Mouse (Mus musculus): ENCODE results near the gene Yipf2. TPM values are rescaled to one million over a fixed set of nuclear protein-coding genes. Genes with fewer than 3 reads are reported as not detected.
"Not testable (repeated sequence)": the region's sequence is repeated elsewhere in the genome, so short reads cannot be mapped to it uniquely, and the experiment has no call there.

The Yipf2 gene
- polyA plus RNA-seq, 1 experiment = 27.8 TPM

DNA sequence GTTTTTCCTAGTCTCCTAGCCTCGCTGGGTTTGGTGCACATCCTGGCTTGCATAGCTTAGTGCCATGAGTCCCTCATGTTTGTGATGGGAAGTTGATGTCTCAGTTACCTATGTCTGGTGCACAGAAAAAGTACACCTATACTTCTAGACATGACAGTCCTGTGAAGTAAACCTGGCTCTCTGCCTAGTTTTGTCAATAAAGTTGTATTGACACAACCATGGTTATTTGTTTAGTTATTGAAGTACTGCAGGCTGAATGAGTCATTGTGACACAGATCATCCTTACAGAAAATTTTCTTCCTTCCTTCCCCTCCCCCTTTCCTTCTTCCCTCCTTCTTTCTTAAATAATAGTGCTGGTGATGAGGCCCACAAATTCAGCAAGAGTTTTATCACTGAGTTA, 28.2 kb downstream of the Yipf2 start:
- DNase-seq (ENCODE audit: extremely low spot score in 1 of 2, low spot score in 1 of 2) = no peak

DNA sequence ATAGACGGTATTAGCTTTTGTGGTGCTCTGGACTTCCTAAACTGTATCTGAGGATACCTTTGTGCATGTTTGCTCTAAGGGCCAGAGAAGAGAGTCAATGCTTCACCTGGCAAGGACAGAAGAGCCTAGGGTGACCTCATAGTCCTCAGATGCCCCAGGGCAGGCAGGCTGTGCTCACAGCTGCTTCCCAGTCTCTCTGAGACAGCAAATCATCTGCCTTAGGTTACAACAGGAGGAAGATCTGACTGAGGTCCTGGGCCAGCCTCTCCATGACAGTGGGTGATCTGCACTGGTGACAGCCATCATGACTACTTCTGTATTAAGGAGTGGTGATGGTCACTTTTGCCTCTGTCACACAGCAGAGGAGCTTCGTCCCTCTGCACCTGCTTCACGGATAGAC, 33.5 kb downstream of the Yipf2 start:
- DNase-seq (ENCODE audit: extremely low spot score in 1 of 2, low spot score in 1 of 2) = no peak

DNA sequence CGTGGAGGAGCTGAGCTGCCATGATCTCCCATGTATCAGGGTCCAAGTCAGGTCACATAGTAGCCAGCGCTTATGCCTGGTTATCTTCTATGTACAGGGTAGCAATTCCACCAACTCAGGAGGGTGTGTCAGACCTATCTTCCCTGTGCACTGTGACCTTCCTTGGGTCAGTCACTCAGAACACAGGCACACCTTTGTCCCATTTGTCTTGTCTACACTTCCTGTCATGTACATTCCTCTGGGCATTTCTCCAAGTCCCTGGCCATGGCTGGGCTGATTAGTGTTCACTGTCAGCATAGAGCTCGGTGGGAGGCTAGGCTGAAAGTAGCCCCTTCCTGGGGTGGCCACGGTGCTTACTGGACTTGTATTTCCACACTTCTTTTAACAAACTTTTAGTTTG, 34.3 kb downstream of the Yipf2 start:
- no peak for DNase-seq (ENCODE audit: extremely low spot score in 1 of 2, low spot score in 1 of 2)

DNA sequence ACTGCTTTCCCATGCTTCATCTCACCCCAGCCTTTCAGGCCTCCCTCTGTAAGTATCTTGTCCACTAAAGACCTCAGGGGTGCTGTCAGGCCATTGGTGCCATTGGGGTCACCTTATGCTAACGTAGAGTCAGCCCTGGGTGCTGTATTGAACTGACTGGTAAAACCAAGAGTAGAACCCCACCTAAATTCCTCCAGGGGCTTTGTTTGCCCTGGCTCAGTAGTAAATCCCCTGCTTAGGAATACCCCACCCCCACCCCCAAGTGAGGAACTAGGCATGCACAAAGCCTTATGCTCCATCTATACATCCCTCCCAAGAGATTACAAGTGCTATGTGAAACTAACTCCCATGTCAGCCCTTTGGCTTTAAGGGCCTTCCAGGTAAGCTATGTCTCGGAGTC, 35.1 kb downstream of the Yipf2 start:
- DNase-seq (ENCODE audit: extremely low spot score in 1 of 2, low spot score in 1 of 2) = no peak

DNA sequence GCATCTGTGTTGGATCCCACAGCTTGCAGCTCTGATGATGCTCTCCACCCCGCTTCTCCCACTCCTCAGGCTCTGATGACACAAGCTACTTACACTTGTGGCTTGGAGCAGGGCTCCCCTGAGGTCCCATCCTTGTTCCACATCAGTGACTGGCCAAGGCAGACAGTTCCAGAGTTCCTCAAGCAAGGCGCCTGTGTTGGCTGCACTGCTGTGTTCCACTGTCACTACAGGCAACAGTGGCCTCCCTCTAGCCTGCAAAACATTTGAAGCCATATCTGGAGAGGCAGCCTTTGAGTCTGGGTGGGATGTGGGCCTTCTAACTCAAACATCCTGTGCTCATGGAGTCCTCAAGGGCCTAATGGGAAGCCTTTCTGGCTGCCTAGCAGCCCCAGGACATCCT, 35.6 kb downstream of the Yipf2 start:
- no peak for DNase-seq (ENCODE audit: extremely low spot score in 1 of 2, low spot score in 1 of 2)

DNA sequence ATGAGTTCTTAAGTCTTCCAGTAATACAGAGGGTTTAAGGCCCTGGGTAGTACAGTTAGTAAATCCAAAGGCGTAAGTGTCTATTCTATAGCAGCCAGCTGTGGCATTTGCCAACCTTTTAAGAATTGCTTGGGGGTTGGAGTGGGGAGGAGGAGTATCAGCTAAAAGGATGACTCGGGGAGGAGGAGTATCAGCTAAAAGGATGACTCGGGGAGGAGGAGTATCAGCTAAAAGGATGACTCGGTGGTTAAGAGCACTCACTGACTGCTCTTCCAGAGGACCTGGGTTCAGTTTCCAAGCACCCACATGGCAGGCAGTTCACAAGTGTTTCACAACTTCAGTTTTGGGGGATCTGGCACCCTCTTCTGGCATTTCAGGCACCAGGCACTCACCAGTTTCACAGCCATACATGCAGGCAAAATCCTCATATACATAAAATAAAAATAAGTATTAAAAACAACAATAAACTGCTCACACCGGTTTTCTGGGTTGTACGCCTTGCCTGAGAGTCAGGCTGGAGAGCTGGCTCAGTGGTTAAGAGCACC, 37.4 kb downstream of the Yipf2 start:
- DNase-seq (ENCODE audit: extremely low spot score in 1 of 2, low spot score in 1 of 2) = no peak

DNA sequence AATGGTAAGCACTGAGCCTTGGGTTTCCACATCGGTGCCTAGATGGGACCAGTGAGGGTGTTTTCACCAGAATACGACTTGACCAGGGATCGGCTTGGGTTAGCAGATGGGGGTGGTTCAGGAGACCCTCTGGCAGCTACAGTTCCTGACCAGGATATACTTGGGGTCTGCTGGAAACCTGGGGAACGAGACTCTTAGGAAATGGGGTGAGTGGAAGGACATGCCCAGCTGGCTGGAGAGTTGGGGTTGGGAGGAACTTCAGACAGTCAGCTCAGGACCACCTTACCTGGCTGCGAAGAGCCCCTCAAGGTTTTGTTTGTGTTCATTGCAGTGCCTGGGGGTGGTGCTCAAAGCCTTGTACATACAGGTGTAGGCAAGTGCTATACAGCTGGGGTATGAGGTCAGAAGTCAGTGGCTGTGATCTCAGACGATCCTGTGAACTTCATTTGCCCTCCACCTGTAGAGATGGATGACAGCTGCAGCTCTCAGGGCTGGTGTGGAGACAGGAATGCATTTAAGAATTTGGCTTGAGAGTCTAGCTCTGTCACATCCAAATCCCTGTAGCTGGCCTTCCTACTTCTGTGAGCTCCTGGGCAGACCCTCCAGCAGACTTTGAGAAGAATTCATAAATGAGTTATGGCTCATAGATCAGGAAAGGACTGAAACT, 38.9 kb downstream of the Yipf2 start:
- DNase-seq (ENCODE audit: extremely low spot score in 1 of 2, low spot score in 1 of 2) = no peak

DNA sequence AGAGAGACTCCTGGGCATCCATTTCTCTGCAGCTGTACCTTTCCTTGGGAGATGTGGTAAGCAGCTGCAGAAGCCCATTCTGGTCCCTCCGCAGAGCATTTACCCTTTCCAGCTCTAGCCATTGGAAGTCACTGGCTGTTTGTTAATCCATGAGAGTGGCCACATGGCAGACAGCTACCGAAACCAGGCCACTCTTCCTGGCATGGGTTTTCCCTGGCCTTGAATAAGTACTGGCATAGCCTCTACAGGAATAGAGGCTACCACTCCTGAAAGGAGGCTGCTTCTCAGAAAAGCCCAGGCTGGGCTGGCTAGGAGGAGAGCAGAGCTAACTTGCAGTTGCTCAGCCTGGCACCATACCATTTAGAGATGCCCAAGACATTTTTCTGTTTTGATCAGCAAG, 41.6 kb downstream of the Yipf2 start:
- no peak for DNase-seq (ENCODE audit: extremely low spot score in 1 of 2, low spot score in 1 of 2)

DNA sequence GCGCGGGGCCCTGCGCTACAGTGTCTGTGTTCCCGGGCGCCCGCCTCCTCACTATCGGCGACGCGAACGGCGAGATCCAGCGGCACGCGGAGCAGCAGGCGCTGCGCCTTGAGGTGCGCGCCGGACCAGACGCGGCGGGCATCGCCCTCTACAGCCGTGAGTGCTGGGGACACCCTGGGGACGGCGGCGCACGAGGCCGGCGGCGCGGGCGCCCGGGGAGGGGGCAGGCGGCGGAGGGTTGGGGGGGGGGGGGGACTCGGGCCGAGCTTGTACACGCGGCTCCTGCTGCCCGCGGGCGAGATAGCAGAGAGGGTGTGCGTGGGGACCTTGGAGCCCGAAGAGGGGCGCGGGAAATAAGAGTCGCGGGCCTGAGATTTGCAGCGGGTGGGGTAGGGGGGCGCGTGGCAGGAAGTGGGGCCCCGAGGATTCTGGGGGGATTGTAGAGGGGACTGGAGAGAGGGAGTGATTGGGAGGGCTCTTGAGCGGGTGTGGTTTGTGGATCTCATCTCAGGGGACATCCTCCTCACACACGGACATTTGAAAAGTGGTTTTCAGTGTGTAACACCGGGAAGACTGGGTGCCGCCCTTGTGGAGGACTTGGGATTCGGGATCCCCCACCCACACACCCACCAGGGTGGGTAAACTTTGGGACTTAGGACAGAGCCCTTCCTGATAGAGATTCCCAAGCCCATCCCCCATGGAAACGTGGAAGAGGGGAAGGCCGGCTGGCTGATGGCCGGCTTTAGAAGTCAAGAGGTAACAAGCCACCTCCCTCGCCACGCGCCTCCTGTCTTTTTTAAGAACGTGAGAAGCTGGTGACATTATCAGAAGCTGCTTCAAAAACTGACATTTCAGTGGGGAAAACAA, 45.3 kb downstream of the Yipf2 start:
- DNase-seq (ENCODE audit: extremely low spot score in 1 of 2, low spot score in 1 of 2) = peak in 1 of 2 experiments; percentile 38

DNA sequence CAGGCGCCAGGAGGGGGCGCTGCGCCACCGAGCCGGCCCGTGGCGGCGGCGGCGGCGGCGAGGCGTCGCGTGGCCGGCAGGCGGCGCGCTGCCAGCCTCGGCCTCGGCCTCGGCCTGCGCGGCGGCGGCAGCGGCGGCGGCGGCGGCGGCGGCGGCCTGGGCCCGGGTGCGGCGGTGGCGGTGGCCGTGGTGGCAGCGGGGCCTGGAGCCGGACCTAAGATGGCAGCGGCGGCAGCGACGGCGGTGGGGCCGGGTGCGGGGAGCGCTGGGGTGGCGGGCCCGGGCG, 45.9 kb downstream of the Yipf2 start, which contains the start of gene Carm1:
Gene Carm1 (plus strand): TSS at position 106 of the 286 bp plus-strand sequence.
- DNase-seq (ENCODE audit: extremely low spot score in 1 of 2, low spot score in 1 of 2) = no peak

DNA sequence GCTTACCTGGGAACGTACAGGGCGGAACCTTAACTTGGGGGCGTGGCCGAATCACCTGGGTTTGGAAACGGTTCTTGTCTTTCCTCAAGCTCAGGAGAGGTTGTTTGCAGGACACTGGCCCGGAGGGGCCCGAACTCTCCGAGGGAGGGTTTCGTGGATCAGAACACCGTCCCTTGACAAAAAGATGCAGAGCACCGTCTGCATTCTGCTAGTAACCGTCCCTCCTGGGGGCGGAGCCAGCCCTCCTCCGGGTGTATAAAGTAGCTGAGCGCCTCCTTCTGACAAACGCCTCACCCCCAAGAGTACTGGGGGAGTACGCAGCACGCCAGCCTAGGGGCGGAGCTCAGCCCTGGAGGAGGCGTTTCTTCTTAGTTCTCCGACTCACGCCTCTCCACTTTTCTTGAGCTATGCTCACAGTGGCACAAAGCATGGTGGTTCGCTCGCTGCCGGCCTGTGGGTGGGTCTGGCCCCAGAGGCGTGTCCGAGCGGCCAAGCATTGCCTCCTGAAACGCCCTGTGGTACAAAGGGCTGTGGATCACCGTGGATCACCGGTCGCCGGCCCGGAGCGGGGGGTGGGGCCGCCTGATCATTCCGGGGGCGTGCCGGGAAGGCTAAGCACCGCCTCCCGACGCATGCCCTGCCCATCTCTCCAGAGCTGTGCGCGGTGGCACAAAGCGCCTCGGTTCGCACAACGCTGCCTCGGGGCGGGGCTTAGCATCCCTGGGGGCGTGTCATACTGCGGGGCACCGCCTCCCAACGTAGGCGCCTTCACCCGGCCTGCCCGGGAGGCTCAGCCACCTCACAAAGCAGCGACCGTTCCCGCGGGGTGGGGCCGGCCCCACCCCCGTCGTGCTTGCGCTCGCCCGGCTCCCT, 46.5 kb downstream of the Yipf2 start:
- DNase-seq (ENCODE audit: extremely low spot score in 1 of 2, low spot score in 1 of 2) = peak; percentile 99

DNA sequence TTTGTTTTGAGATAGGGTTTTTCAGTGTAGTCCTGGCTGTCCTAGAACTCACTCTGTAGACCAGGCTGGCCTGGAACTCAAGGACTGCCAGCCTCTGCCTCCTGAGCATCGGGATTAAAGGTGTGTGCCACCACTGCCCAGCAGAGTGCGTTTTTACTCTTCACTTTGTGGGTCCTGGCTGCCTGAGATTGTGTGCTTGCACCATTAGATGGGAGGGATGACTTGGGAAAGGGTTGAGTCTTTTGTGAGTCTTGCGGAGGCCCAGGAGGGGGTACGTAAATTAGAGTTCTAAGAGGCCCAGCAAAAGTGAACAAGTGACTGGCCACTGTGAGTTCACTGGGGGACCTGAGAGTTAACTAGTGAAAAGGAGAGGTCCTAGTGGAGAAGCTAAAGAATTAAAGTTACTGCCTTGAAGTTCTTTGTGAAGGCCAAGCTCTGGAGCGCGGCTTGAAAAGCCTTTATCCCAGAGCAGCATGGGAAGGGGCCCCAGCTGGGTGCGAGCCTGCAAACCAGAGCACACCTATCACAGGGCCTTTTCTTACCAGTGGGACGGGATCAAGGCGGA, 47.2 kb downstream of the Yipf2 start:
- no peak for DNase-seq (ENCODE audit: extremely low spot score in 1 of 2, low spot score in 1 of 2)

DNA sequence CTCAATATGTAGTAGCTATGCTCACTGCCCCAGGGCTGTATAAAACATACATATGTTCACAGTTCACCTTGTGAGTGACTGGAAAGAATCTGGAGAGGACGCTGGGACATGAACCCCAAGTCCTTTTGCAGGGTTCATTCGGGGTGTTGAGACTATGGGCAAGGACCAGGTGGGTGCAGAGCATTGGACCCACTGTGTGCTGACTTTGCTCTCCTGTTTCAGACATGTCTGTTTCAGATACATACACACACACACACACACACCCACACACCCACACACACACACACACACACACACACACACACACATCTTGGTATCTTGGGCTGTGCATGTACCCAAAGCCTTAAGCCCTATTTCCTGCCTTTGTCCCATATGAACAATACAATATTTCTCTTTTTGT, 50.6 kb downstream of the Yipf2 start:
- DNase-seq (ENCODE audit: extremely low spot score in 1 of 2, low spot score in 1 of 2) = not testable (repeated sequence)

DNA sequence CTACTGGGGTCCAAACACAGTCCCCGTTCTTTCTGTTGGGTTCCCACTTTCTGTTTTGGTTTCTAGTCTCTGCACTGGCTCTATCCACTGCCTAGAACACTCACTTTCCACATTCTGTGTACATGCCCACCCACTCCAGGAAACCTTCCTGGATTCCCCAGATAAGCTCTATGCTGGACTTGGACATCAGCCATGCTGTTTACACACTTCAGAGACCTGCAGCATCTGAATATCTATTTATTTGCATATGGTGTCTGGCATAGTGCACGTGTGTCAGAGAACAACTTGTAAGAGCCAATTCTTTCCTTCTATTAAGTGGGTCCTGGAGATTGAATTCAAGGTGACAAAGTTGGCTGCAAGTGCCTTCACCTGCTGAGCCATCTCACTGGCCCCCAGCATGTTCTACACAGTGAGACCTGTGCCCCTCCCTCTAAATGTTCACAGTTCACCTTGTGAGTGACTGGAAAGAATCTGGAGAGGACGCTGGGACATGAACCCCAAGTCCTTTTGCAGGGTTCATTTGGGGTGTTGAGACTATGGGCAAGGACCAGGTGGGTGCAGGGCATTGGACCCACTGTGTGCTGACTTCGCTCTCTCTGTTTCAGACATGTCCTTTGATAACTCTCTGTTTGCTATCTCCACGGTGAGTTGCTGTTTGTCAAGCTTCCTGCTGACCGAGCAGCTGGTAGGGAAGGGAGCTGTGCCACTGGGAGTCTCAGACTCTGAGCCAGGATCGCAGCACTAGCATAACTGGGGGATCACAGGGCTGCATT, 52.5 kb downstream of the Yipf2 start:
- DNase-seq (ENCODE audit: extremely low spot score in 1 of 2, low spot score in 1 of 2) = no peak

Other genes starting within 250 kb of the Yipf2 start
- gene Ilf3, start 225.0 kb downstream of the Yipf2 start, polyA plus RNA-seq (2012; rRNA removed) = 96.6 and 101 TPM in 2 replicates
- 47.6 and 48.7 TPM in 2 replicates for gene Qtrt1, start 181.0 kb downstream of the Yipf2 start, polyA plus RNA-seq (2012; rRNA removed)
- 95.8 and 97.7 TPM in 2 replicates for gene Dnm2, start 167.9 kb downstream of the Yipf2 start, polyA plus RNA-seq (2012; rRNA removed)
- 20.9 and 27.1 TPM in 2 replicates for gene Tmed1, start 82.6 kb downstream of the Yipf2 start, polyA plus RNA-seq (2012; rRNA removed)
- 0.53 and 0.56 TPM in 2 replicates for gene AB124611, start 66.7 kb downstream of the Yipf2 start, polyA plus RNA-seq (2012; rRNA removed)
- gene Carm1, start 45.9 kb downstream of the Yipf2 start, polyA plus RNA-seq (2012; rRNA removed) = 63.6 and 74.3 TPM in 2 replicates
- 53.2 TPM in 2 replicates for gene Timm29, start 106 bp downstream of the Yipf2 start, polyA plus RNA-seq (2012; rRNA removed)
- gene Smarca4, start 23.3 kb upstream of the Yipf2 start, polyA plus RNA-seq (2012; rRNA removed) = 77.8 and 83.8 TPM in 2 replicates
- gene Ldlr, start 130.7 kb upstream of the Yipf2 start, polyA plus RNA-seq (2012; rRNA removed) = 13.4 and 14.4 TPM in 2 replicates
- gene Spc24, start 167.5 kb upstream of the Yipf2 start, polyA plus RNA-seq (2012; rRNA removed) = 3.3 and 3.8 TPM in 2 replicates
- 7.9 and 8.0 TPM in 2 replicates for gene Kank2, start 205.9 kb upstream of the Yipf2 start, polyA plus RNA-seq (2012; rRNA removed)
- not detected in 2 replicates for gene Angptl8, start 242.7 kb upstream of the Yipf2 start, polyA plus RNA-seq (2012; rRNA removed)